Mouse (Mus musculus) midbrain, embryonic 12.5 days (tissue): ENCODE data around the gene Meis2. TPM values are rescaled to one million over a fixed set of nuclear protein-coding genes. Genes with fewer than 3 reads are reported as not detected.

Experiments
- ATAC-seq: fragments of 200-750 bp; cut with Nextera tagmentation; 2 replicates; pipeline ENCODE4 v1.8.0; 2017; ENCODE audit warnings: low read depth, moderate TSS enrichment, moderate library complexity; ENCODE audit not compliant: low FRiP score
- H3K27ac ChIP-seq: fragments of 300-500 bp; sonication (generic); replicated peaks from 2 replicates; pipeline ENCODE4 v1.5.1; 2016; ENCODE audit warnings: mild to moderate bottlenecking
- H3K27me3 ChIP-seq: fragments of 300-500 bp; sonication (generic); 2 replicates; pipeline ENCODE4 v1.6.1; 2016; ENCODE audit warnings: mild to moderate bottlenecking
- H3K36me3 ChIP-seq: fragments of 300-500 bp; sonication (generic); 2 replicates; pipeline ENCODE4 v1.6.1; 2016
- H3K4me1 ChIP-seq: fragments of 300-500 bp; sonication (generic); 2 replicates; pipeline ENCODE4 v1.6.1; 2016
- H3K4me2 ChIP-seq: fragments of 300-500 bp; sonication (generic); replicated peaks from 2 replicates; pipeline ENCODE4 v1.6.1; 2016; ENCODE audit warnings: mild to moderate bottlenecking, moderate library complexity
- H3K4me3 ChIP-seq: fragments of 300-500 bp; sonication (generic); 2 replicates; pipeline ENCODE4 v1.5.1; 2016; ENCODE audit warnings: mild to moderate bottlenecking
- H3K9ac ChIP-seq: fragments of 300-500 bp; sonication (generic); replicated peaks from 2 replicates; pipeline ENCODE4 v1.6.1; 2016; ENCODE audit warnings: mild to moderate bottlenecking, moderate library complexity
- H3K9me3 ChIP-seq: fragments of 300-500 bp; sonication (generic); 2 replicates; pipeline ENCODE4 v1.6.1; 2016; ENCODE audit warnings: mild to moderate bottlenecking
- WGBS: fragments of 180-500 bp; shearing (Covaris S2); methylation state at CpG from one replicate; pipeline ENCODE4 v1.1.7; 2016; 5-methylcytosine and 5-hydroxymethylcytosine counted together
- polyA plus RNA-seq: library from polyadenylated mRNA; unstranded; fragments of >200 nt; fragmentation: Nextera tagmentation; extraction: Ambion mirVana; gene quantifications from 2 replicates; pipeline ENCODE4 v1.2.1, GENCODE M21; 2016

Gene Meis2
- polyA plus RNA-seq, 1 experiment from 2014 or later, result 92.1 TPM

- Histone ChIP-seq H3K4me2 (no peak overlapping the region), H3K4me1 (no peaks in the 10 kb centered on the region; the same call in 1 of the 2 replicates), H3K9me3 (no peaks in the 10 kb centered on the region), H3K9ac (no peak overlapping the region), H3K27me3 (no peaks in the 10 kb centered on the region), H3K4me3 (no peak overlapping the region), H3K36me3 (no peaks in the 10 kb centered on the region), H3K27ac (no peak overlapping the region)
- no peak for ATAC-seq
- 77% methylated on average over 8 of the region's 8 CpGs for WGBS
These were observed 189.7 kb downstream of the Meis2 start for GRCm38 (mm10) chr2:115875802-115876531.

GRCm38 (mm10) chr2:115872851-115873250 lies 192.8 kb downstream of the Meis2 start:
- Histone ChIP-seq H3K27me3 (no peaks in the 10 kb centered on the region), H3K9me3 (no peaks in the 10 kb centered on the region), H3K9ac (no peak overlapping the region), H3K4me1 (peaks cover 6% of the 10 kb centered on the region; the same call in 1 of the 2 replicates), H3K36me3 (no peaks in the 10 kb centered on the region), H3K4me2 (no peak overlapping the region), H3K4me3 (no peak overlapping the region), H3K27ac (no peak overlapping the region)
- 22% methylated on average over 2 of the region's 2 CpGs for WGBS
- ATAC-seq, result no peak

- Histone ChIP-seq H3K4me3 (no peak overlapping the region), H3K9me3 (no peaks in the 10 kb centered on the region), H3K9ac (no peak overlapping the region), H3K4me2 (no peak overlapping the region), H3K36me3 (no peaks in the 10 kb centered on the region), H3K27me3 (no peaks in the 10 kb centered on the region), H3K27ac (no peak overlapping the region), H3K4me1 (peaks cover 6% of the 10 kb centered on the region; the same call in 1 of the 2 replicates)
- ATAC-seq, result no peak
- WGBS, result 41% methylated on average over 2 of the region's 2 CpGs
These were observed 195.7 kb downstream of the Meis2 start for GRCm38 (mm10) chr2:115869966-115870365.

- peaks cover 35% of the 10 kb centered on the region for H3K27me3 ChIP-seq
- peak overlapping the region; percentile 54 for H3K4me2 ChIP-seq
These were observed 204.9 kb downstream of the Meis2 start for GRCm38 (mm10) chr2:115860600-115861347.

GRCm38 (mm10) chr2:115860141-115860480 lies 205.5 kb downstream of the Meis2 start:
- Histone ChIP-seq H3K4me1 (peaks cover 36% of the 10 kb centered on the region), H3K27me3 (peaks cover 37% of the 10 kb centered on the region), H3K9me3 (no peaks in the 10 kb centered on the region), H3K4me2 (peak overlapping the region; percentile 54), H3K36me3 (no peaks in the 10 kb centered on the region), H3K27ac (peak overlapping the region; percentile 63), H3K9ac (0 out of 2 replicates have a peak overlapping the region, but pooled peaks have one; percentile 11), H3K4me3 (peak overlapping the region; percentile 27)
- WGBS, result under 1% methylated on average over 15 of the region's 15 CpGs
- ATAC-seq, result peak; percentile 28

More at GRCm38 (mm10) chr2:115860600-115861347, 204.9 kb downstream of the Meis2 start:
- no peak overlapping the region for H3K9ac ChIP-seq
- H3K27ac ChIP-seq, result peak overlapping the region; percentile 63
- H3K4me3 ChIP-seq, result 0 out of 2 replicates have a peak overlapping the region, but pooled peaks have one; percentile 27
- WGBS, result 4% methylated on average over 25 of the region's 25 CpGs
- ATAC-seq, result no peak
- no peaks in the 10 kb centered on the region for H3K9me3 ChIP-seq
- H3K36me3 ChIP-seq, result no peaks in the 10 kb centered on the region
- H3K4me1 ChIP-seq, result peaks cover 35% of the 10 kb centered on the region

GRCm38 (mm10) chr2:115859371-115860140 lies 206.1 kb downstream of the Meis2 start:
- Histone ChIP-seq H3K9ac (0 out of 2 replicates have a peak overlapping the region, but pooled peaks have one; percentile 11), H3K27me3 (peaks cover 42% of the 10 kb centered on the region), H3K4me3 (peak overlapping the region; percentile 27), H3K36me3 (no peaks in the 10 kb centered on the region), H3K27ac (peak overlapping the region; percentile 35; the same call in 1 of the 2 replicates), H3K4me1 (peaks cover 42% of the 10 kb centered on the region), H3K9me3 (no peaks in the 10 kb centered on the region), H3K4me2 (peak overlapping the region; percentile 54)
- ATAC-seq, result peak; percentile 51
- WGBS, result under 1% methylated on average over 26 of the region's 27 CpGs

GRCm38 (mm10) chr2:115858927-115859326 lies 206.7 kb downstream of the Meis2 start:
- H3K27me3 ChIP-seq, result peaks cover 46% of the 10 kb centered on the region
- H3K4me2 ChIP-seq, result peak overlapping the region; percentile 54
- no peak overlapping the region for H3K9ac ChIP-seq
- no peaks in the 10 kb centered on the region for H3K36me3 ChIP-seq
- peaks cover 48% of the 10 kb centered on the region for H3K4me1 ChIP-seq
- no peak overlapping the region for H3K27ac ChIP-seq
- peak overlapping the region; percentile 27; the same call in 1 of the 2 replicates for H3K4me3 ChIP-seq
- under 1% methylated on average over 10 of the region's 10 CpGs for WGBS
- no peaks in the 10 kb centered on the region for H3K9me3 ChIP-seq
- no peak for ATAC-seq

GRCm38 (mm10) chr2:115858246-115858645 lies 207.4 kb downstream of the Meis2 start:
- 0 out of 2 replicates have a peak overlapping the region, but pooled peaks have one; percentile 7 for H3K4me2 ChIP-seq
- no peaks in the 10 kb centered on the region for H3K9me3 ChIP-seq
- no peak overlapping the region for H3K9ac ChIP-seq
- H3K27me3 ChIP-seq, result peaks cover 47% of the 10 kb centered on the region
- H3K4me1 ChIP-seq, result peaks cover 50% of the 10 kb centered on the region
- H3K27ac ChIP-seq, result 0 out of 2 replicates have a peak overlapping the region, but pooled peaks have one; percentile 30
- 2% methylated on average over 8 of the region's 8 CpGs for WGBS
- H3K4me3 ChIP-seq, result no peak overlapping the region
- H3K36me3 ChIP-seq, result no peaks in the 10 kb centered on the region
- ATAC-seq, result no peak

- Histone ChIP-seq H3K4me2 (no peak overlapping the region; the same call in 1 of the 2 replicates), H3K9me3 (no peaks in the 10 kb centered on the region), H3K27me3 (peaks cover 55% of the 10 kb centered on the region), H3K4me3 (no peak overlapping the region), H3K27ac (0 out of 2 replicates have a peak overlapping the region, but pooled peaks have one; percentile 30), H3K36me3 (no peaks in the 10 kb centered on the region), H3K4me1 (peaks cover 56% of the 10 kb centered on the region), H3K9ac (no peak overlapping the region)
- 2% methylated on average over 11 of the region's 11 CpGs for WGBS
- peak; percentile 13; the same call in 1 of the 2 replicates for ATAC-seq
These were observed 208.2 kb downstream of the Meis2 start for GRCm38 (mm10) chr2:115857123-115858080.

GRCm38 (mm10) chr2:115856401-115857073 lies 209.1 kb downstream of the Meis2 start:
- H3K27ac ChIP-seq, result no peak overlapping the region
- H3K4me2 ChIP-seq, result peak overlapping the region; percentile 60
- H3K4me1 ChIP-seq, result peaks cover 57% of the 10 kb centered on the region
- H3K27me3 ChIP-seq, result peaks cover 59% of the 10 kb centered on the region
- no peaks in the 10 kb centered on the region for H3K36me3 ChIP-seq
- peak overlapping the region; percentile 33 for H3K4me3 ChIP-seq
- no peak overlapping the region for H3K9ac ChIP-seq
- no peaks in the 10 kb centered on the region for H3K9me3 ChIP-seq
- 1% methylated on average over 13 of the region's 13 CpGs for WGBS
- ATAC-seq, result 0 out of 2 replicates have a peak, but pooled peaks have one; percentile 8
